Mouse (Mus musculus): Measurements from ENCODE around the gene Sptan1. TPM values are rescaled to one million over a fixed set of nuclear protein-coding genes. Genes with fewer than 3 reads are reported as not detected.

Gene Sptan1
- polyA plus RNA-seq, 1 experiment = 117 TPM

DNA sequence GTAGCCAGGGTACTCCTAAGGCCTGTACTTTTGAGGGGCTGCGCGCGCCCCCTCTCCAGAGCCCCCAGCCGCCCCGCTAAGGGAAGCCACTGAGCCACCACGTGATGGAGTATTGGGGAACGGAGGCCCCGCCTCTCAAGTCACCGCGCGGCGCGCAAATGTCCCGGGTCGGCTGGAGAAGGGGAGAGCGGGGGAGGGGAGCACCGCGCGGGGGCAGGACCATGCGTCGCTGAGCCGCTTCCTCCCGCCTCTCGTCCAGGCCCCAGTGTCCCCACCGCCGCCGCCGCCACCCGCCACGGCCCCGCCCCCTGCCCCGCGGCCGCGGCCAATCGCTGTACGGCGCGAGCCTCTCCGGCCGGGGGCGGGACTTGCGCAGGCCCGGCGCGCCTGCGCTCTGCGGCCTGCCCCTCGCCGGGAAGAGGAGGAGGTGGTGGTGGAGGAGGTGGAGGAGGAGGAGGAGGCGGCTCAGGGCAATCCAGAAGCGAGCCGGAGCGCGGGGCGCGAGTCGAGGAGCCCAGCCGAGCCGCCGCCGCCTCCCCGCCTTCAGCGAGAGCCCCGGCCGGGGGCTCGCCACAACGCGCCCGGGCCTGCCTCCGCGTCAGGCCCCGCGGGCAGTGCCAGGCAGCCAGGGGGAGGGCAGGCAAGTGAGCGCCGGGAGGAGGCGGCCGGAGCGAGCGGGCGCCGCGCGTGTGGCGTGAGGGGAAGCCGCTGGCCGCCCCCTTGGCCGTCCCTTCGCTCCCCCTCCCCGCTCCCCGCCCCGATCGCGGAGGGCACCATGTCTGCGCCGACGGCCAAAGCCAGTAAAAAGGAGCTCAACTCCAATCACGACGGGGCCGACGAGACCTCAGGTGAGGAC, 100.9 kb downstream of the Sptan1 start:
- H3K36me3 ChIP-seq (ENCODE audit: control insufficient read depth, insufficient read depth, low read length) = no peaks in the 10 kb centered on the region
- H3K27ac ChIP-seq (ENCODE audit: control insufficient read depth, insufficient read depth, low read depth, low read length) = peak overlapping the region; percentile 90
- H3K4me3 ChIP-seq (ENCODE audit: control insufficient read depth, low read depth, low read length) = peak overlapping the region; percentile 91
- no peaks in the 10 kb centered on the region for H3K27me3 ChIP-seq (ENCODE audit: control insufficient read depth, insufficient read depth, low read length)
- TF ChIP-seq CTCF (IDR thresholded peaks at IDR 0.05; ENCODE audit: control insufficient read depth, insufficient read depth, insufficient replicate concordance, low read depth, low read length) = no peak
- TF ChIP-seq POLR2A (IDR thresholded peaks at IDR 0.05; ENCODE audit: control insufficient read depth, low read depth, low read length) = peak; percentile 78; the same call in 1 of the 2 replicates
- H3K4me1 ChIP-seq (ENCODE audit: control insufficient read depth, insufficient read depth, low read length) = peaks cover 19% of the 10 kb centered on the region

DNA sequence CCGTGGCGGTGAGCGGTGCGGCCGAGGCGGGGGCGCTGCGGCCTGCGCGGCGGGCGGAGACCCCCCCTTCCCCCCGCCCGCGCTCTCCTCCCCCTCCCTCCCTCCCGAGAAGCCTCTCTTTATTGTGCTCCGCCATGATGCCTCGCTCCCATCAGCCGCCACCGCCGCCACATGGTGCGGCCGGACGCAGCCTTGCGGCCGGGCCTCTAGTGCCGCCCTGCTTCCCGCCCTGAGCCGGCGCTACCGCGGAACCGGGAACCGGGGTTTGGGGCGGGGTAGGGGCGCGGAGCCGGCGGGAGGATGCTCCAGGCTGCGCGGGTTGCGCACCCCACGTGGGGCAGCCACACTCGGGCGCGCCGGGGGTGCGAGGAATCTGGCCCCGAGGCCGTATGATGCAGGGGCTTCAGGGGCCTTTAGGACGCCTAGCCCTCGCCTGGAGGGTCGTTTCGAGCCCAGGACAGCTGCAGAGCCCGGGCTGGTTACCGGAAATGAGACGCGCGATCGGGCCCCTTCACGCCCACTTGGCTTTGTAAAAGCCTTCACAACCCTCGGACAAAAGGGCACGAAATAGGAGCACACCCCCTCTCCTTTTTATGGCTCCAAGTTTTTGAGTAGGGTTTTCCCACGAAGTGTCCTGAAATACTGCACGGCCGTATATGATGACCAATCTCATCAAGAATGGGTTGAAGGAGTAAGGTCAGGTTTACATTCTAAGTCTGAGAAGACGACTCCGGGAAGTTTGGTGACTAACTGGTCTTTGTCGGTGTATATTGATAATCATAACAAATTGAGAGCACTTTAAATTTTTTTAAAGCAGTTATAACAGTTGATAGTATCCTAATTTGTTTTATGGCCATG, 101.9 kb downstream of the Sptan1 start:
- Histone ChIP-seq H3K36me3 (ENCODE audit: control insufficient read depth, insufficient read depth, low read length) (no peaks in the 10 kb centered on the region), H3K4me1 (ENCODE audit: control insufficient read depth, insufficient read depth, low read length) (peaks cover 14% of the 10 kb centered on the region), H3K4me3 (ENCODE audit: control insufficient read depth, low read depth, low read length) (peak overlapping the region; percentile 91), H3K27ac (ENCODE audit: control insufficient read depth, insufficient read depth, low read depth, low read length) (peak overlapping the region; percentile 44), H3K27me3 (ENCODE audit: control insufficient read depth, insufficient read depth, low read length) (no peaks in the 10 kb centered on the region)
- no peak for TF ChIP-seq CTCF (IDR thresholded peaks at IDR 0.05; ENCODE audit: control insufficient read depth, insufficient read depth, insufficient replicate concordance, low read depth, low read length)
- no peak for TF ChIP-seq POLR2A (IDR thresholded peaks at IDR 0.05; ENCODE audit: control insufficient read depth, low read depth, low read length)

DNA sequence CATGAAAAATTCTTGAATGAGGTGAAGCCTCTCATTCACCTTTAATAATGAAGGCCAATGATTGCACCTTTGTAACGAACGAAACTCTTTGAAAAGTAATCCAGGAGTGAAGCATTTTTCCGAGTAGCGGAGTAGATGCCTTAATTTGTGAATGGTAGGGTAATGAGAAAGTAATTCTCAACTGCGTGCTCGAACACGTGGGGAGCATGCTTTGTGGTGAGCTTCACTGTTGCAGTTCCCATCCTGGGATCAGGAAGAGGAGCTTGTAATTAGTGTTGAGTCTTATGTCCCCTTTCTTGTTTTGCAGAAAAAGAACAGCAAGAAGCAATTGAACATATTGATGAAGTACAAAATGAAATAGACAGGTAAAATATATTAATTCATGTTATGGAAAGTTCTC, 102.6 kb downstream of the Sptan1 start:
- Histone ChIP-seq H3K27ac (ENCODE audit: control insufficient read depth, insufficient read depth, low read depth, low read length) (no peak overlapping the region), H3K4me3 (ENCODE audit: control insufficient read depth, low read depth, low read length) (no peak overlapping the region), H3K36me3 (ENCODE audit: control insufficient read depth, insufficient read depth, low read length) (no peaks in the 10 kb centered on the region), H3K27me3 (ENCODE audit: control insufficient read depth, insufficient read depth, low read length) (no peaks in the 10 kb centered on the region), H3K4me1 (ENCODE audit: control insufficient read depth, insufficient read depth, low read length) (peaks cover 7% of the 10 kb centered on the region)
- TF ChIP-seq POLR2A (IDR thresholded peaks at IDR 0.05; ENCODE audit: control insufficient read depth, low read depth, low read length) = no peak
- no peak for TF ChIP-seq CTCF (IDR thresholded peaks at IDR 0.05; ENCODE audit: control insufficient read depth, insufficient read depth, insufficient replicate concordance, low read depth, low read length)

DNA sequence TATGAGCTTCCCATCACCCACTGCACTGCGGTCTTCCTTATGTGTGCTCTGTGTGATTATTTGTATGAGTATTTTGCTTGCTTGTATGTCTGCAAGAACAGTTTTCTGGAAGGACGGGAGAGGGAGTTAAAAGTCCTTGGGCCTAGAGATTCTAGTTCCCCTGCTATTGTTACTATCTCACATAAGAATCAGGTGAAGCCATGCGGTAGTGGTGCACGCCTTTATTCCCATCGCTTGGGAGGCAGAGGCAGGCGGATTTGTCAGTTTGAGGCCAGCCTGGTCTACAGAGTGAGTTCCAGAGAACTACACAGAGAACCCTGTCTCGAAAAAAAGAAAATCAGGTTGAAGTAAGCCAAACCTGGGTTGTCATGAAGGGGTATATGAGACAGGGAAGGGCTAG, 107.5 kb downstream of the Sptan1 start:
- no peak for TF ChIP-seq CTCF (IDR thresholded peaks at IDR 0.05; ENCODE audit: control insufficient read depth, insufficient read depth, insufficient replicate concordance, low read depth, low read length)
- no peak for TF ChIP-seq POLR2A (IDR thresholded peaks at IDR 0.05; ENCODE audit: control insufficient read depth, low read depth, low read length)
- Histone ChIP-seq H3K4me1 (ENCODE audit: control insufficient read depth, insufficient read depth, low read length) (peaks cover 9% of the 10 kb centered on the region), H3K36me3 (ENCODE audit: control insufficient read depth, insufficient read depth, low read length) (no peaks in the 10 kb centered on the region), H3K27ac (ENCODE audit: control insufficient read depth, insufficient read depth, low read depth, low read length) (no peak overlapping the region), H3K4me3 (ENCODE audit: control insufficient read depth, low read depth, low read length) (no peak overlapping the region), H3K27me3 (ENCODE audit: control insufficient read depth, insufficient read depth, low read length) (no peaks in the 10 kb centered on the region)

DNA sequence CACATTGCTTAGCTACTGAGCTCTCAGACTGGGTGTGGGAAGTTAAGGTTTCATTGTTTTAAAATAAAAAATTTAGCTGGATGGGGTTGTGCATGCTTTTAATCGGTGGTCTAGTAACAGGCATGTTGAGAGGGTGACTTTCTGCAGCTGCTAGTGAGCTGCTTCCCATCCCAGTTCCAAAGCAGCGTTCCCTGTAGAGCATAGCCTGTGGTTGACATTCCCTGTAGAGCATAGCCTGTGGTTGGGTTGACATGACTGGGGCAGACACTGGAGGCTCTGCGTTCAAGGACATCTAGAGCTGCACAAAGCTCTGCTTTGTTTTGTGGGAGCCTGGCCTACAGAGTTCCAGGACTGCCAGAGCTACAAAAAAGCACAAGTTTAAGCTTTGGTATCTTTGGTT, 107.9 kb downstream of the Sptan1 start:
- Histone ChIP-seq H3K4me3 (ENCODE audit: control insufficient read depth, low read depth, low read length) (no peak overlapping the region), H3K27ac (ENCODE audit: control insufficient read depth, insufficient read depth, low read depth, low read length) (no peak overlapping the region), H3K4me1 (ENCODE audit: control insufficient read depth, insufficient read depth, low read length) (peaks cover 12% of the 10 kb centered on the region), H3K27me3 (ENCODE audit: control insufficient read depth, insufficient read depth, low read length) (no peaks in the 10 kb centered on the region), H3K36me3 (ENCODE audit: control insufficient read depth, insufficient read depth, low read length) (no peaks in the 10 kb centered on the region)
- TF ChIP-seq CTCF (IDR thresholded peaks at IDR 0.05; ENCODE audit: control insufficient read depth, insufficient read depth, insufficient replicate concordance, low read depth, low read length) = no peak
- TF ChIP-seq POLR2A (IDR thresholded peaks at IDR 0.05; ENCODE audit: control insufficient read depth, low read depth, low read length) = no peak

DNA sequence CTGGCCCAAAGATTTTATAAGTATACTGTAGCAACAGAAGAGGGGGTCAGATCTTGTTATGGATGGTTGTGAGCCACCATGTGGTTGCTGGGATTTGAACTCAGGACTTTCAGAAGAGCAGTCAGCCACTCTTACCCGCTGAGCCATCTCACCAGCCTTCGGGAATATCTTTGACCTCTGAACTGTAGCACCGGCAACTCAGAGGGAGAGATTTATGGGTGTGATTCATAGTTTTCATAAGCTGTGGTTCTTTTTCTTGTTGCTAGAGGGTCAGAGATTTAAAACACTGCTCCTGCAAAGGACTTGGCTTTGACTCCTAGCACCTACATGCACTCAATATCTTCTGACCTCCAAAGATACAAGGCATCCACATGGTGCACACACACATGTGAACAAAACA, 110.3 kb downstream of the Sptan1 start:
- Histone ChIP-seq H3K4me3 (ENCODE audit: control insufficient read depth, low read depth, low read length) (no peak overlapping the region), H3K4me1 (ENCODE audit: control insufficient read depth, insufficient read depth, low read length) (peaks cover 15% of the 10 kb centered on the region), H3K27me3 (ENCODE audit: control insufficient read depth, insufficient read depth, low read length) (no peaks in the 10 kb centered on the region), H3K27ac (ENCODE audit: control insufficient read depth, insufficient read depth, low read depth, low read length) (no peak overlapping the region), H3K36me3 (ENCODE audit: control insufficient read depth, insufficient read depth, low read length) (no peaks in the 10 kb centered on the region)
- TF ChIP-seq POLR2A (IDR thresholded peaks at IDR 0.05; ENCODE audit: control insufficient read depth, low read depth, low read length) (no peak), CTCF (IDR thresholded peaks at IDR 0.05; ENCODE audit: control insufficient read depth, insufficient read depth, insufficient replicate concordance, low read depth, low read length) (no peak)

DNA sequence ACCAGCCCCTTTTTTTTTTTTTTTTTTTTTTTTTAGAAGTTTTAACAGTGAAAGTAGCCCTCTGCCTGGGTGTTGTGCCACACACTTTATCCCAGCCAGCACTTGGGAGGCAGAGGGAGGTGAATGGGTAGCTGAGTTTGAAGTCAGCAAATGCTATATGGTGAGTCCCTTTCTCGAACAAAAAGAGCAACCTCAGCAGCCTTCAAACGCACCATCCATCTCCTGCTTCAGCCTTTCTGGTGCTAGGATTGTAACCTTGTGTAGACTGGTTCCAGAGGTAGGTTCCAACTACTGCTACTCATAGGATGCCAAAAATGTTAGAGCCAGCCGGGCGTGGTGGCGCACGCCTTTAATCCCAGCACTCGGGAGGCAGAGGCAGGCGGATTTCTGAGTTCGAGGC, 111.1 kb downstream of the Sptan1 start:
- Histone ChIP-seq H3K27me3 (ENCODE audit: control insufficient read depth, insufficient read depth, low read length) (no peaks in the 10 kb centered on the region), H3K4me3 (ENCODE audit: control insufficient read depth, low read depth, low read length) (no peak overlapping the region), H3K4me1 (ENCODE audit: control insufficient read depth, insufficient read depth, low read length) (peaks cover 15% of the 10 kb centered on the region), H3K36me3 (ENCODE audit: control insufficient read depth, insufficient read depth, low read length) (no peaks in the 10 kb centered on the region), H3K27ac (ENCODE audit: control insufficient read depth, insufficient read depth, low read depth, low read length) (no peak overlapping the region)
- TF ChIP-seq POLR2A (IDR thresholded peaks at IDR 0.05; ENCODE audit: control insufficient read depth, low read depth, low read length) (no peak), CTCF (IDR thresholded peaks at IDR 0.05; ENCODE audit: control insufficient read depth, insufficient read depth, insufficient replicate concordance, low read depth, low read length) (no peak)
